Mouse (Mus musculus): Measurements from ENCODE around the gene Gm4836.
"Not testable (repeated sequence)": the region's sequence is repeated elsewhere in the genome, so short reads cannot be mapped to it uniquely, and the experiment has no call there.

Gm4836 gene

DNA sequence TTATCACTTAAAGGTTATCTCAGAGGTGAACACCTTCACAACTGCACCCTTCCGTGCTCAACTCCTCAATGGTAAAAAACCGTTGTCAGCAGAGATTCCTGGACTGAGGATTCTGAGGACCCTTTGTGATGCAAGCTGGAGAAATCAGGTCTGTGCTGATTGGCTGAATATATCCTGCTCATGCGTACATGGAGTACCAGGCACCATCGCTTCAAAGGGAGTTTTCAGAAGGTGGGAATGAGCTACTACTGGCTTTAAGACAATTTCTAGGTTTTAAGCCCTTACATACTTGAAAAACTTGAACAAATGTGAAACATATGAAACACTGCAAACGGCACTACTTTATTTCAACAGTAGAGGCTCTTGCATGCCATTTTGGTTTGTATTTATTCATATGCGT lies at the start of gene Gm4836:
TSS of gene Gm4836 (minus strand) at position 101 of the 400 bp plus-strand sequence.
- DNase-seq (ENCODE audit: low read depth in 2 of 2, low spot score in 2 of 2): not testable (repeated sequence)

Measured in CD8-positive naive resting alpha-beta T cell, adult 2 months (primary cell).